Comparison of ENCODE assay signal across 8 mouse cellular contexts in genomic region chr14:75284193-75284915, GRCm38 (mm10). TPM values are rescaled to one million over a fixed set of nuclear protein-coding genes. Genes with fewer than 3 reads are reported as not detected.
A peak's percentile ranks its signal among the peaks of the same experiment; 100 is the strongest.
DNase-seq lines count a peak whose midpoint lies in the region; ATAC-seq and TF ChIP-seq lines count a peak whose summit lies in the region.

Gene Zc3h13 (plus strand): TSS chr14:75284373.

- no peaks in the 10 kb centered on the region for H3K9me3 ChIP-seq in hindbrain, embryonic 10.5 days
- H3K9me3 ChIP-seq in lung, postnatal 0 days (ENCODE audit: low read length) = no peaks in the 10 kb centered on the region

- under 1% methylated on average over 61 of the region's 61 CpGs for WGBS in hindbrain, embryonic 10.5 days
- WGBS in lung, postnatal 0 days = under 1% methylated on average over 61 of the region's 61 CpGs

- no peak for TF ChIP-seq EP300 in lung, postnatal 0 days (IDR thresholded peaks at IDR 0.05)

- peak; percentile 19 for TF ChIP-seq CTCF in lung, postnatal 0 days (IDR thresholded peaks at IDR 0.05)

- no peaks in the 10 kb centered on the region for H3K27me3 ChIP-seq in hindbrain, embryonic 10.5 days (ENCODE audit: insufficient read depth, poor library complexity, severe bottlenecking)
- no peaks in the 10 kb centered on the region for H3K27me3 ChIP-seq in lung, postnatal 0 days (replicated peaks; ENCODE audit: insufficient read depth, low read length)

- H3K4me3 ChIP-seq in hindbrain, embryonic 10.5 days = peak within 1 kb of the TSS; percentile 94
- peak within 1 kb of the TSS; percentile 97 for H3K4me3 ChIP-seq in lung, postnatal 0 days (ENCODE audit: low read depth, low read length)

- H3K27ac ChIP-seq in hindbrain, embryonic 10.5 days = peak within 1 kb of the TSS; percentile 91
- peak within 1 kb of the TSS; percentile 91 for H3K27ac ChIP-seq in lung, postnatal 0 days (ENCODE audit: low read length)

- peak within 1 kb of the TSS; percentile 89 for H3K9ac ChIP-seq in lung, postnatal 0 days (replicated peaks; ENCODE audit: low read depth)

- H3K4me2 ChIP-seq in lung, postnatal 0 days (replicated peaks; ENCODE audit: low read depth, low read length) = peak within 1 kb of the TSS; percentile 85

- peak; percentile 95 for DNase-seq in MN1 (ENCODE audit: low spot score)
- peak; percentile 95 for DNase-seq in cerebellum, adult 9-10 months
- peak; percentile 96 for DNase-seq in hindbrain, embryonic 10.5 days (ENCODE audit: low spot score)
- DNase-seq in layer of hippocampus, adult 9-11 months = peak; percentile 95
- peak; percentile 92 for DNase-seq in lung, postnatal 0 days (ENCODE audit: low spot score)
- DNase-seq in ovary, postnatal 14 days (ENCODE audit: low spot score) = peak; percentile 98
- DNase-seq in thymus, postnatal 14 days = peak; percentile 97

- H3K4me1 ChIP-seq in hindbrain, embryonic 10.5 days (replicated peaks) = peaks cover 18% of the 10 kb centered on the region
- no peaks in the 10 kb centered on the region; the same call in 1 of the 2 replicates for H3K4me1 ChIP-seq in lung, postnatal 0 days (ENCODE audit: insufficient read depth, low read depth, low read length)

- H3K36me3 ChIP-seq in hindbrain, embryonic 10.5 days = no peaks in the 10 kb centered on the region
- H3K36me3 ChIP-seq in lung, postnatal 0 days (ENCODE audit: insufficient read depth, low read length) = no peaks in the 10 kb centered on the region

- peak; percentile 95 for ATAC-seq in frontal cortex, adult (ENCODE audit: low TSS enrichment)
- ATAC-seq in lung, postnatal 0 days = peak; percentile 99

RNA-seq across cellular contexts. Expression of gene Zc3h13, which starts in this region (rescaled TPM):
- 32.2 and 36.0 TPM in 2 replicates for polyA plus RNA-seq in hindbrain, embryonic 10.5 days (2016; fragmentation: Nextera tagmentation; extraction: Ambion mirVana)
- polyA plus RNA-seq in lung, postnatal 0 days (2015; fragmentation: Nextera tagmentation; extraction: Ambion mirVana) = 24.3 and 25.8 TPM in 2 replicates

Comparison
In these comparisons a context has a peak if more than half of its experiments do, and no peak if none do; other contexts are left out.
1. Peak in every context shown above with its lines: DNase-seq, ATAC-seq, H3K4me3 ChIP-seq and H3K27ac ChIP-seq.